Mouse (Mus musculus) heart, postnatal 0 days (tissue): ENCODE data around the gene Pfkfb4. TPM values are rescaled to one million over a fixed set of nuclear protein-coding genes. Genes with fewer than 3 reads are reported as not detected.

Source experiments
- ATAC-seq: fragments of 200-750 bp; cut with Nextera tagmentation; 2 replicates; pipeline ENCODE4 v1.8.0; 2017; ENCODE audit warnings: low read depth, moderate number of reproducible peaks, moderate library complexity; ENCODE audit not compliant: insufficient read depth
- DNase-seq: peaks from one replicate; pipeline ENCODE4 v3.0.0-alpha.2; 2016; ENCODE audit warnings: low spot score
- H3K27ac ChIP-seq: fragments of 300-500 bp; sonication (generic); 2 replicates; pipeline ENCODE4 v1.5.1; 2014; ENCODE audit warnings: low read depth, mild to moderate bottlenecking
- H3K27me3 ChIP-seq: fragments of 300-500 bp; sonication (generic); 2 replicates; pipeline ENCODE4 v1.6.1; 2014; ENCODE audit warnings: low read length, mixed read lengths; ENCODE audit not compliant: control insufficient read depth, insufficient read depth
- H3K36me3 ChIP-seq: fragments of 300-500 bp; sonication (generic); replicated peaks from 2 replicates; pipeline ENCODE4 v1.6.1; 2014; ENCODE audit warnings: low read length, mixed read lengths; ENCODE audit not compliant: control insufficient read depth, insufficient read depth
- H3K4me1 ChIP-seq: fragments of 300-500 bp; sonication (generic); 2 replicates; pipeline ENCODE4 v1.6.1; 2014; ENCODE audit warnings: antibody characterized with exemption; ENCODE audit not compliant: control insufficient read depth, insufficient read depth
- H3K4me2 ChIP-seq: fragments of 300-500 bp; sonication (generic); 2 replicates; pipeline ENCODE4 v1.6.1; 2014; ENCODE audit warnings: low read depth, mild to moderate bottlenecking, low read length, moderate library complexity
- H3K4me3 ChIP-seq: fragments of 300-500 bp; sonication (generic); 2 replicates; pipeline ENCODE4 v1.5.1; 2014; ENCODE audit warnings: low read depth, low read length
- H3K9ac ChIP-seq: fragments of 300-500 bp; sonication (generic); replicated peaks from 2 replicates; pipeline ENCODE4 v1.6.1; 2014; ENCODE audit warnings: low read depth, low read length, mixed read lengths
- H3K9me3 ChIP-seq: fragments of 300-500 bp; sonication (generic); replicated peaks from 2 replicates; pipeline ENCODE4 v1.6.1; 2016; ENCODE audit warnings: low read length; ENCODE audit not compliant: control insufficient read depth
- CTCF ChIP-seq: IDR thresholded peaks from 2 replicates; pipeline ENCODE4 v1.5.1; 2016; ENCODE audit warnings: antibody characterized with exemption, control low read depth, low read depth
- EP300 ChIP-seq: IDR thresholded peaks from 2 replicates; pipeline ENCODE4 v1.6.1; 2016; ENCODE audit warnings: antibody characterized with exemption, low read depth
- WGBS: fragments of 180-500 bp; shearing (Covaris S2); extraction: QIAGEN DNeasy Blood & Tissue Kit; methylation state at CpG from one replicate; pipeline ENCODE4 v1.1.7; 2014; 5-methylcytosine and 5-hydroxymethylcytosine counted together
- polyA plus RNA-seq: library from polyadenylated mRNA; unstranded; fragments of >200 nt; fragmentation: Nextera tagmentation; extraction: Ambion mirVana; gene quantifications from 2 replicates; pipeline ENCODE4 v1.2.1, GENCODE M21; 2015
- total RNA-seq: library from RNA; depleted of rRNA; stranded (reverse); fragments of >200 nt; gene quantifications from 2 replicates; pipeline ENCODE4 v1.2.3, GENCODE M21; 2014; ENCODE audit warnings: low replicate concordance

The Pfkfb4 gene
- total and polyA plus RNA-seq, 2 experiments from 2014 or later, result 3.1 to 4.0 TPM

GRCm38 (mm10) chr9:108998287-108999166, 6.9 kb downstream of the Pfkfb4 start:
- Histone ChIP-seq H3K4me1 (no peaks in the 10 kb centered on the region), H3K27ac (no peak overlapping the region), H3K36me3 (no peaks in the 10 kb centered on the region), H3K9ac (no peak overlapping the region), H3K4me3 (no peak overlapping the region), H3K4me2 (no peak overlapping the region), H3K27me3 (no peaks in the 10 kb centered on the region), H3K9me3 (no peaks in the 10 kb centered on the region)
- WGBS, result 74% methylated on average over 19 of the region's 19 CpGs
- ATAC-seq (no peak), DNase-seq (no peak)
- no peak for TF ChIP-seq EP300
- TF ChIP-seq CTCF, result no peak

- 71% methylated on average over 4 of the region's 4 CpGs for WGBS
These were observed 7.6 kb downstream of the Pfkfb4 start for GRCm38 (mm10) chr9:108999167-108999526.

GRCm38 (mm10) chr9:109000726-109001125, 9.1 kb downstream of the Pfkfb4 start:
- Histone ChIP-seq H3K9me3 (no peaks in the 10 kb centered on the region), H3K27me3 (no peaks in the 10 kb centered on the region), H3K27ac (no peak overlapping the region), H3K4me3 (no peak overlapping the region), H3K4me2 (no peak overlapping the region), H3K9ac (no peak overlapping the region), H3K36me3 (no peaks in the 10 kb centered on the region), H3K4me1 (no peaks in the 10 kb centered on the region)
- DNase-seq (peak; percentile 81), ATAC-seq (peak; percentile 66)
- 8% methylated on average over 3 of the region's 3 CpGs for WGBS
- TF ChIP-seq EP300, result no peak
- peak; percentile 97 for TF ChIP-seq CTCF

More at GRCm38 (mm10) chr9:108999167-108999526, 7.6 kb downstream of the Pfkfb4 start:
- H3K27ac ChIP-seq, result no peak overlapping the region
- no peak overlapping the region for H3K9ac ChIP-seq
- H3K4me3 ChIP-seq, result no peak overlapping the region
- H3K27me3 ChIP-seq, result no peaks in the 10 kb centered on the region
- ATAC-seq (no peak), DNase-seq (no peak)
- H3K9me3 ChIP-seq, result no peaks in the 10 kb centered on the region
- no peaks in the 10 kb centered on the region for H3K36me3 ChIP-seq
- no peak for TF ChIP-seq CTCF
- no peaks in the 10 kb centered on the region for H3K4me1 ChIP-seq
- H3K4me2 ChIP-seq, result no peak overlapping the region

- DNase-seq, result no peak
- 42% methylated on average over 2 of the region's 2 CpGs for WGBS
- no peak overlapping the region for H3K9ac ChIP-seq
These were observed 11.6 kb downstream of the Pfkfb4 start for GRCm38 (mm10) chr9:109003201-109003600.

GRCm38 (mm10) chr9:109007025-109007780, 15.6 kb downstream of the Pfkfb4 start:
- Histone ChIP-seq H3K27me3 (no peaks in the 10 kb centered on the region), H3K4me1 (no peaks in the 10 kb centered on the region), H3K36me3 (no peaks in the 10 kb centered on the region), H3K9ac (no peak overlapping the region), H3K4me3 (no peak overlapping the region), H3K4me2 (no peak overlapping the region), H3K9me3 (no peaks in the 10 kb centered on the region), H3K27ac (no peak overlapping the region)
- TF ChIP-seq CTCF (no peak), EP300 (no peak)
- no peak for ATAC-seq
- WGBS, result 59% methylated on average over 21 of the region's 21 CpGs
- DNase-seq, result no peak

More at GRCm38 (mm10) chr9:109003201-109003600, 11.6 kb downstream of the Pfkfb4 start:
- no peaks in the 10 kb centered on the region for H3K36me3 ChIP-seq
- no peaks in the 10 kb centered on the region for H3K4me1 ChIP-seq
- no peaks in the 10 kb centered on the region for H3K9me3 ChIP-seq
- H3K4me2 ChIP-seq, result no peak overlapping the region
- no peak for ATAC-seq
- no peak overlapping the region for H3K27ac ChIP-seq
- H3K27me3 ChIP-seq, result no peaks in the 10 kb centered on the region
- H3K4me3 ChIP-seq, result no peak overlapping the region
- TF ChIP-seq CTCF (peak; percentile 83), EP300 (no peak)
